ENCODE assay signal across 8 mouse cellular contexts in genomic region chr15:59203850-59204625, GRCm38 (mm10).
A peak's percentile ranks its signal among the peaks of the same experiment; 100 is the strongest.
DNase-seq lines count a peak whose midpoint lies in the region; ATAC-seq and TF ChIP-seq lines count a peak whose summit lies in the region.

No protein-coding gene starts in this region.

- H3K4me3 ChIP-seq in liver, adult 2 months (ENCODE audit: insufficient read depth, low read depth, low read length) = no peak overlapping the region
- no peak overlapping the region for H3K4me3 ChIP-seq in liver, embryonic 12.5 days
- no peak overlapping the region for H3K4me3 ChIP-seq in embryonic facial prominence, embryonic 15.5 days (replicated peaks)
- H3K4me3 ChIP-seq in neural tube, embryonic 15.5 days (replicated peaks) = no peak overlapping the region

- H3K9ac ChIP-seq in liver, adult 2 months (ENCODE audit: low read depth, low read length) = no peak overlapping the region
- no peak overlapping the region for H3K9ac ChIP-seq in liver, embryonic 12.5 days
- H3K9ac ChIP-seq in embryonic facial prominence, embryonic 15.5 days = no peak overlapping the region
- no peak overlapping the region for H3K9ac ChIP-seq in neural tube, embryonic 15.5 days (replicated peaks)

- ATAC-seq in liver, embryonic 12.5 days = no peak
- ATAC-seq in embryonic facial prominence, embryonic 15.5 days (ENCODE audit: insufficient number of reproducible peaks, low FRiP score, low TSS enrichment, low read depth) = no peak
- peak; percentile 38; the same call in 1 of the 2 replicates for ATAC-seq in neural tube, embryonic 15.5 days (ENCODE audit: low FRiP score)
- no peak for ATAC-seq in erythroblast, adult 5-6 weeks (replicated peaks; ENCODE audit: low FRiP score, poor library complexity, severe bottlenecking)

- TF ChIP-seq CTCF in liver, adult 2 months (IDR thresholded peaks at IDR 0.05; ENCODE audit: low read depth, low read length) = peak; percentile 49

- H3K27ac ChIP-seq in liver, adult 2 months (replicated peaks; ENCODE audit: insufficient read depth, low read depth, low read length) = no peak overlapping the region
- H3K27ac ChIP-seq in liver, embryonic 12.5 days = no peak overlapping the region
- H3K27ac ChIP-seq in embryonic facial prominence, embryonic 15.5 days (replicated peaks) = no peak overlapping the region
- no peak overlapping the region for H3K27ac ChIP-seq in neural tube, embryonic 15.5 days (replicated peaks)

- H3K4me1 ChIP-seq in liver, adult 2 months (ENCODE audit: control insufficient read depth, insufficient read depth, low read length) = peaks cover 4% of the 10 kb centered on the region
- H3K4me1 ChIP-seq in liver, embryonic 12.5 days = peaks cover 4% of the 10 kb centered on the region; the same call in 1 of the 2 replicates
- peaks cover 24% of the 10 kb centered on the region for H3K4me1 ChIP-seq in embryonic facial prominence, embryonic 15.5 days
- no peaks in the 10 kb centered on the region for H3K4me1 ChIP-seq in neural tube, embryonic 15.5 days

- no peak overlapping the region for H3K4me2 ChIP-seq in liver, embryonic 12.5 days
- peak overlapping the region; percentile 24 for H3K4me2 ChIP-seq in embryonic facial prominence, embryonic 15.5 days (replicated peaks)
- H3K4me2 ChIP-seq in neural tube, embryonic 15.5 days = no peak overlapping the region

- no peak for TF ChIP-seq POLR2A in liver, adult 2 months (IDR thresholded peaks at IDR 0.05; ENCODE audit: extremely low read depth, insufficient read depth, low read length)

- H3K79me2 ChIP-seq in liver, adult 2 months (ENCODE audit: control insufficient read depth, insufficient read depth, low read length) = no peaks in the 10 kb centered on the region

- no peaks in the 10 kb centered on the region for H3K36me3 ChIP-seq in liver, adult 2 months (ENCODE audit: control insufficient read depth, insufficient read depth, low read length)
- H3K36me3 ChIP-seq in liver, embryonic 12.5 days = no peaks in the 10 kb centered on the region
- no peaks in the 10 kb centered on the region for H3K36me3 ChIP-seq in embryonic facial prominence, embryonic 15.5 days
- no peaks in the 10 kb centered on the region for H3K36me3 ChIP-seq in neural tube, embryonic 15.5 days

- no peaks in the 10 kb centered on the region for H3K9me3 ChIP-seq in liver, embryonic 12.5 days (replicated peaks)
- H3K9me3 ChIP-seq in embryonic facial prominence, embryonic 15.5 days (replicated peaks) = no peaks in the 10 kb centered on the region
- no peaks in the 10 kb centered on the region for H3K9me3 ChIP-seq in neural tube, embryonic 15.5 days (replicated peaks)

- DNase-seq in adrenal gland, adult (ENCODE audit: inconsistent age in 2 of 2, low spot score in 1 of 2) = peak; percentile 31 to 63
- DNase-seq in adrenal gland, adult 8-10 months = no peak
- peak; percentile 31 for DNase-seq in liver, adult 2 months (ENCODE audit: extremely low read depth, low read depth, low spot score)
- DNase-seq in kidney, postnatal 25 days = peak; percentile 66 to 68

- no peaks in the 10 kb centered on the region for H3K27me3 ChIP-seq in liver, adult 2 months (ENCODE audit: control insufficient read depth, insufficient read depth, low read length)
- 0 out of 2 replicates have a peak, but pooled peaks cover 12% of the 10 kb centered on the region for H3K27me3 ChIP-seq in liver, embryonic 12.5 days (replicated peaks)
- H3K27me3 ChIP-seq in embryonic facial prominence, embryonic 15.5 days = no peaks in the 10 kb centered on the region
- no peaks in the 10 kb centered on the region for H3K27me3 ChIP-seq in neural tube, embryonic 15.5 days (replicated peaks)

- 83% methylated on average over 17 of the region's 17 CpGs for WGBS in liver, adult 2 months
- WGBS in liver, embryonic 12.5 days (ENCODE audit: insufficient replicate concordance) = 64% methylated on average over 17 of the region's 17 CpGs
- 47% methylated on average over 17 of the region's 17 CpGs for WGBS in embryonic facial prominence, embryonic 15.5 days
- WGBS in neural tube, embryonic 15.5 days = 69% methylated on average over 17 of the region's 17 CpGs
